Mouse (Mus musculus): ENCODE measurements at regions not wholly inside any gene's neighbourhood (a gene's known extent, or its start where the extent isn't known, plus 50 kb on each side); places are given as distances from the start of the nearest gene placed in this dataset.
"Not testable (repeated sequence)": the region's sequence is repeated elsewhere in the genome, so short reads cannot be mapped to it uniquely, and the experiment has no call there.

GRCm38 (mm10) chr7:138758386-138758785 lies 87.5 kb upstream of the Ppp2r2d start:
- DNase-seq: no peak

DNA sequence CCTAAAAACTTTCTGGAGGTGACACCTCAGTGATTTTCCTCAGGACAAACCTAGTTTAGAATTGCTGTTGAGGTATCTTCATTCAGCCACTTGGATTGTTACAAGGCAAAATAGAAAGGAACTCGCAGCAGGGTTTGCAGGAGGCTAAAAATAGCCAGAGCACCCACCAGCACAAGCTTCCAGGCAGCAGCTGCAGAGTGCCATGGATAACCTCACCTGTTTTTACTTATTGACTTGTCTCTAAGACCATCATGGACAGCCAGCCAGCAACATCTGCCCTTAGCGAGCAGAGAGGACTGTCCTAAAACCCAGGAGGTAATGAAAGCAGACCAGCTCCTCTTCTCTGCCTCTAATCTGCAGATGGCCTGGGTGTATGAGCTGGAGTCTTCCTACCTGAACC lies 97.4 kb upstream of the Ppp2r2d start:
- DNase-seq: no peak

DNA sequence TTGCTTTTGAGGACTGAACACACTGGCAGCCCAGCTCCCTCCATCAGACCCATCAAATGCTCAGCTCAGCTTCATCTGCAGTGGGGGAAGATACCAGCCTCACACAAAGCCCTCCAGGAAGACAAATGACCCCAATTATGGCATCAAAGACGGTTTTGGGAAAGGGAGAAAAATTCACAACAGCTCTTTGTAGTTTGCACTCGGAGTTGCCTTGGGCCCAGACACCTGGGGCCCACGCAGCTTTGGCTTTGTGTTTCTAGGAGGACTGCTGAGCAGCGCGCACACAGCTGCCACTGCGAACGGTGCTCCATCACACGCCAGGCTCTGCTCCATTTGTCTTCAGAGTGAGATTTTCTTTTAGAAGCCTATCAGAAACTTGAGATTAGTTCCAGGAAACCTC lies 99.3 kb upstream of the Ppp2r2d start:
- no peak for DNase-seq

GRCm38 (mm10) chr7:138742516-138742845 lies 103.4 kb upstream of the Ppp2r2d start:
- DNase-seq: no peak

DNA sequence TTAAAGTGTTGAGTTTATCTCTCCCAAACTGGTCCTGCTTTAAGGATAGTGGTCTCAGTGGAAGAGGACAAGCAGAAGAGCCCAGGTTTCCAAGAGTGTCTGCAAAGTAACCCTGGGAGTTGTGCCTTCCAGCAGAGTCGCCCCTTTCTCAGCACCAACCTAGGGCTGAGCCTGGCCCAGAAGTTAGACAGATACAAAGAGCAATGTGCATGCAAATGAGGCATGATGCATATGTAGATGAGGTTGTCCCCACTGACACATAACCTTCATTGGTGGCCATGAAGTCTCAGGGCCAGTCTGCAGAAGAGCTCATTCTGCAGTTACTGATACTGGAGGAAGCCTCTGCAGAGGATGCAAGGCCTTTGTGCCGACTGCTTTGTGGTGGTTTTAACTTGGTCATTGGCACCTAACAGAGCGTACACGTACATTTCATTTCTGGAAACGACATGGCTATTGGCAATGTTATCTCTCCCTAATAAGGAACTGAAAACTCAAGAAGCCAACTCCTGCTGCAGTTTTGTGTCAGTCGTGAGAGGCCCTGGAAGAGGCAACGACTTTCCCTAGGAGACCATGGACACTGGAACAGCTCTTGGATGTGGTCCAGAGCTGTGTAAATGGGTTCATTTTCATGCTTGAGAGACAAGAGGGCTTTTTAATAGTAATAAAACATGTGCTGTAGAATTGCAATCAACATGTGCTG lies 103.9 kb upstream of the Ppp2r2d start:
- DNase-seq: no peak

DNA sequence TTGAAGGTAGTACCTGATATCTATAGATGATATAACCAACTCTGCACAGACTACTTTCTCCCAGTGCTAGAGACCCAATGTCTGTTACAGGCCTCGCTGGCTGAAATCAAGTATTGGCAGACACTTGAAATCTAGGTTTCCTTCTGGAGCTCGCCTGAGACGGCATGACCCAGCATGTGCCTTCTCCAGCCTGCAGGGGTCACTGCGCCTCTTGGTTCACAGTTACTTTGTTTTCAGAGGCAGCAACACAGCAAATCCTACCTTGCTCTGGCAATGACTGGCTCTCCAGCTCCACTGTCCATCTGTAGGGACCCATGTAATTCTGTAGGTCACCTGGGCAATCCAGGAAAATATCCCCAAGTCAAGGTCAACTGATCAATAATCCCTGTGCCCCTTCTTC lies 111.6 kb upstream of the Ppp2r2d start:
- DNase-seq: peak; percentile 18 to 75

DNA sequence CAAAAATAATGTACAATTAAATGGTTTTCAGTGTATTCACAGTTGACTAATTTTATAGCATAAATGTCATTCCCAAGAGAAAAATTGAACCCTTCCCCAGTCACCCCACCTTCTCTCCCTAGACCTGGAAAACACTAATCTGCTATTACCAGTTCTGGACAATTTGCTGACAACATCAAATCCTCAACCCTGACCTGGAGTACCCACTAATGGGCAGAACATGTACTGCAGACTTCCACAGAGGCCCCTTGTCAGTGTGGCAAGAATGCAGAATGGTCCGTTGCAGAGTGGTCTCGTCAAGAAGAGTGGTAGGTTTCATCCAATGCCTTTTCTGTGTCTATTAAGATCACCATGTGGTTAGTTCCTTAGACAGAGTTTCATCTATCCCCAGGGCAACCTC lies 121.0 kb upstream of the Ppp2r2d start:
- peak; percentile 17 to 37 for DNase-seq

DNA sequence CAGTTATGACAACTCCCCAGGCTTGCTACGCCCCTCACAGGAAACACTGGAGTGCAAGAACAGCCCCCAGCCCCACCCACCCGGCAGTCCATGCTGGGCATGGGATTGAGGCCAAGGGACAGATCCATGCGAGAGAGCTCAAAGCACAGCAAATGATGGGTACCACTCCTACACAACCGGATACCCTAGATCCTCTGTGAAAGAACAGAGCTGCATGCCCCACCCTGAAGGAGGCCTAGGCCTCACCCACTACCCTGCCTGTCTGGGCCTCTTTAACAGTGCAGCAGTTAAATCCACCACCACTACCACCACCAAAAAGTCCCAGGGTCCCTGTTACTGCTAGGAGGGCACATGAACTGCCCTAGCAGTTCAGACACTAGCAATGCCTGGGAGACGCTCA lies 126.3 kb upstream of the Ppp2r2d start:
- no peak for DNase-seq

- DNase-seq: no peak
Observed at GRCm38 (mm10) chr7:138719115-138719514, 126.8 kb upstream of the Ppp2r2d start.

DNA sequence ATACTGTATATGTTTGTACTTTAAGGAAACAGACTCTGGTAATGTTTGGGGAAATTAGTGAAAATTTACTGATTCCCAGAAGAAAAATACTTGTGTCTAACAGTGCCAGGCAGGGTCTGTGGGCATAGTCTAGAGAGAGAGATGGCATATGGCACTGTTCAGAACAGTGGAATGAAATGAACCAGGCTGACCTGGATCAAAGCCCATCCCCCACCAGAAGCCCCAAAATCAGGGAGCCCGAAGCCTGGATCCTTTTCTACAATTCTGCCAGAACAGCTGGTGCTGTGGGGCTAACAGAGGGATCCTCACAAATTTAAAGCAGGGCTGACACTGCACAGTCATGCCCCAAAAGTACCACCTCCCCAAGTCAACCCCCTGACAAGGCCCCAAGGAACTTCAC lies 131.1 kb upstream of the Ppp2r2d start:
- no peak for DNase-seq

DNA sequence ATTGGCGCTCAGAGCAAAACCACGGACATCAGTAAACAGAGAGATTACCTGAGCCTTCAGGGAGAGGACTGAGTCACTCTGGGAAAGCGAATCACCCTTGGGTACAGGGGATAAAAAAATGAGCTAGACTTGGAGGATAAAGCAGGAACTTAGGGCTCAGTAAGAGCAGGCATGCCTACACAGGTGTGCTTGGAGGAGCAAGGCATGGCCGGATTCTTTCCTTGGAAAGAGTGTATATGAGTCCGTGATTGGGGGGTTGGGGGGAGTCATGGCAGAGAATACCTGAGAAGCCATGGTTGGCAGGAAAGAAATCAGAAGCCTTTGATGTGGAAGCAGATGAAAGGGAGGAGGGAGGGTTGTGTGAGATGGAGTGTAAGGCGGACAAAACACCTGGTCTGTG lies 137.5 kb upstream of the Ppp2r2d start:
- DNase-seq: no peak

DNA sequence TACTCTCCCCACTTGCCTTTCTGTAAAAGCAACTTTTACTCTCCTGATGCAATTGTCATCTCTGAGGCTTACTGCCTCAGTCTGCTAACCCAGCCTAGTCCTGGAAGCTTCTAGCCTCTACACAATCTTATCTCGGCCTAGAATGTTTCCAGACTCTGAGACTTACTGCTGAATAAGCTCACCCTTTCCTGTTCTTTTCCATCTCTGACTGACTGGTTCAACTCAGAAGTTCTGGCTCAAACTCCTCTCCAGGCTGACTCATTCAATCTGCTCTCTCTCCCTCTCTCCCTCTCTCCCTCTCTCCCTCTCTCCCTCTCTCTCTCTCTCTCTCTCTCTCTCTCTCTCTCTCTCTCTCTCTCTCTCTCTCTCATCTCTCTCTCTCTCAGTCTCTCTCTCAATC lies 146.3 kb upstream of the Ppp2r2d start:
- DNase-seq: not testable (repeated sequence)

- no peak for DNase-seq
Observed at GRCm38 (mm10) chr7:138682161-138682560, 163.7 kb upstream of the Ppp2r2d start.

GRCm38 (mm10) chr7:138680530-138680929 lies 165.3 kb upstream of the Ppp2r2d start:
- no peak for DNase-seq

- DNase-seq: peak; percentile 23 to 36
Observed at GRCm38 (mm10) chr7:138679575-138679974, 166.3 kb upstream of the Ppp2r2d start.

DNA sequence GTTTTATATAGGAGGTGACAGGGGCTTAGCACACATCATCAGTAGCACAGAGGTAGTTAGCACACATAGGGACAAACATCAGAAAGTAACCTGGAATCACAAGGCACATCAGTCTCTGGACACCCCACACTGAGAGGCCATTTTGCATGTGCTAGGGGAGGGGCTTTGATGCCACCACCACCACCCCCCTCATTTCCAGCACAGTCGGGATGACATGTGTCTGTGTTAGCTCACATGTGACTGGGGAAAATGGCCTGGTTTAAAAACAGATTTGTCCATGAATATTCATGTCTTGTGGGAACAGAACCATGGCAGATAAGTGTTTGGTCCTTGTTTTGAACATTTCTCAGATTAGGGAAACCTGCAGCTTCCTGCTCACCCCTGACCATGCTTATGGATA lies 172.9 kb upstream of the Ppp2r2d start:
- DNase-seq: no peak

GRCm38 (mm10) chr7:138668337-138668736 lies 177.5 kb upstream of the Ppp2r2d start:
- DNase-seq: no peak

DNA sequence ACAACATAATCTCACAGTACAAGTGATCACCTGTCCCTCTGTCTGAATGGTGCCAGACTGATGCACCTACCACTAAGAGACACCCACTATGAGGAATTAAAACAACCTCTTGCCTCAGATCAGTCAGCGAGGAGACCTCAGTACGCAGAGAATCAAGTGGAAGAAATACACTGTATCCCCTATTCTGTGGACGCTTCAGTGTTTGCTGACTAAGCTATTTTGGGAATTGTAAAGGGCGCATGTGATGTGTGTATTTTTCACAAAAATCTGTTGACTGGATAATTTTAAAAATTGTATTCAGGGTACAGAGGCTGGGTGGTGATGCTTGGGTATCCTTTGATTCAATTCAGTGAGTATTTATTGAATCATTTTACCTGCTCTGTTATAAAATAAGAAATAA lies 185.8 kb upstream of the Ppp2r2d start:
- no peak for DNase-seq

- DNase-seq: peak; percentile 47 to 78
Observed at GRCm38 (mm10) chr7:138657521-138657920, 188.4 kb upstream of the Ppp2r2d start.

- DNase-seq: no peak
Observed at GRCm38 (mm10) chr7:138657076-138657475, 188.8 kb upstream of the Ppp2r2d start.

DNA sequence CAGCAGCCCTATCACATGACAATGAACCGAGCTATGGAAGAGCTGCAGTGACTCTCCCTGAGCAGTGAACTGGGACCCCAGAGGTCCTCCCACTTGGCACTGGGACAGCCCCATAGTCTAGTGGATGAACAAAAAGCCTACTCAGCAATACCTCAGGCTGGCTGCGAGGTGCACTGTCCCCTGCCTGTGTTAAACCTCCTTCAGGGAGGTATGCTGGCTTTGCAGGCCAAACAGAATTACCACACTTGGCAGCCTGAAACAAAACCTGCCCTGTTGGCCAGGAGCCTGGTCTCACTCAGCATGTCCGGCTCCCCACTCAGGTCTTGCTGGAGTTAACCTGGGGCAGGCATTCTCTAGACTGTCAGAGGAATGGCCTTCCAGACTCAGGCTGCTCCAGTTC lies 189.9 kb upstream of the Ppp2r2d start:
- peak; percentile 81 to 84 for DNase-seq

DNA sequence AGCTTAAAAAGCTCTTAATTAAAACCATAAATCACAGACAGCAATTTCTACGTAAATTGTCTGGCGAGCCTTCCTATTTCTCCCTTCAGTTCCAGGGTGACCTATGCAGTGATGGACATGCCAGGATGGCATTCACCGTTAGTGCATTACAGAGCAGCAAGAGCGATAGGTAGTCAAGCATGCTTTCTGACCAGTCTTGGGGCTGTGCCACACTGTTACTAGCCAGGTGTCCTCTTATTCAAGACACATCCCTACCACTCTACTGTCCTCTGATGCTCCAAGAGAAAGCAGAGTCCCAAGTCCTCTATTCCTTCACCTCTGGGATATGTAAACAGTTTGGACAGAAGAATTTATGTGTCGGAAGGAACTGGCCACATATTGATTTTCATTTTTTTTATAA lies 194.9 kb upstream of the Ppp2r2d start:
- DNase-seq: no peak

DNA sequence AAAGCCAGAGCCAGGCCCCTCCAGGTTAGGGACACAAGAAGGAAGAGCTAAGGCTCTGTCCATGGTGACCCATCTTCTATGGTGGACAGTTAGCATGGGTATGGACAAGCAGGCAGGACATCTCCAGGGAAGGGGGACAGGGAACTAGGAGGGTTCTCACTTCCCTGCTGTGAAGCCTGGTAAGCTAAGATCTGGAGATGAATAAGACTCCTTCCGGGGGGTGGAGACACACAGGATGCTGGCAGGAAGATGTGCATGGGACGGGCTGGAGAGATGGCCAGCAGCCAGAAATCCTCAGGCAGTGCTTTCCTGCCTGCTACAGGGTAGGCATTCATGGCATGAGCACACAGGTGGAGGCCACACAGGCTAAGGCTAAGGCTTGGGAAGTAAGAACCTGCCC lies 198.2 kb upstream of the Ppp2r2d start:
- no peak for DNase-seq

DNA sequence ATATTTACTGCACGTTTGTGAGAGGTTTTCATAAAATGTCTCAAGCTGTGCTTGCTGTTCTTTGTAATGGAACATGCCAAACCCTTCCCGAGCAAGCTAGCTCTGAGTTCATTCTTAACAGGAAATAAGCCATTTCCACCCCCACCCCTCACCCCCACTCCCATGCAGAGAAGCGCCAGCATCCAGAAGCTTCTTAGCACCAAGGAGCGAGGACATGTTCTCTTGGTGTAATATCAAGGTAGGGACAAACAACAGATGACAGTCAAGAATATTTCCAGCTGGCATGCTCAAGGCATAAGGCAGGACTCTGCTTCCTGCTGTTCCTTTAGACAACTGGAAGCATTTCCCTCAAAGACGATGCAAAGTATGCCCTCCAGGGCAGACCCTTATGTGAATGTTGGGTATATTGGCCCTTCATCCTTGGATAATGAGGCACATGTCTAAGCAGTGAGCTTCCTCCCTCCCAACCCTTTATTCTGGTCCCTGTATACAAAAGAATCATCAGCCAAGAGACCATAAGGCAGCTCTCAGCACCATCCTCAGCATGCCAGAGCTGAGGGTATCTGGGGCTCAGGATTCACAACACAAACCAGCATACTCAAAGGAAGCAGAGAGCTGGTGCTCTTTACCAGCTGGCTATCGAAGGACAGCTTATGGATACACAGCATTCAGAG lies 205.2 kb upstream of the Ppp2r2d start:
- no peak for DNase-seq

GRCm38 (mm10) chr7:138639541-138639940 lies 206.3 kb upstream of the Ppp2r2d start:
- no peak for DNase-seq

Measured in kidney, postnatal 36 days (tissue).